Mouse (Mus musculus) thymus, postnatal 4 days (tissue): ENCODE data around the gene Olfr124.

ENCODE experiments used
- DNase-seq: peaks from one replicate; pipeline ENCODE4 v3.0.0; 2021

Olfr124 gene

DNA sequence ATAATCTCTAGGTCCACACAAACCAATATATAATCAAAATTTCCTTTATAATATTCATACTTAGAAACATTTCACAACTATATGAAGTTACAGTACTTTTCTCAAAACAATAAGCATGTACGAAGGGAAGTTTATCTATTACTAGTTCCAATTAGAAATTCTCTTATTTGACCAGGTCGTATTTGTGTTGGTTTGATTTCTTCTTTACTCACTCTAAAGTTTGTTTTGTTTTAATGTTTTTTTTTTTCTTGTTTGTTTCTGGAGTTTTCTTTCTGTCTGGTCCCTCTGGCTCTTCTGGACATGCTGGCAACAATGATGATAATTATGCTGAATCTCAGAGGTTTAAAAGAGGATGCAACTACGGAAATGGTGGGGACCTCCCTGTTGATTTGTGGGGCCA, at the start of gene Olfr124:
Gene Olfr124, plus strand, starts transcription at position 301 of the 400 bp plus-strand sequence.
- no peak for DNase-seq

- no peak for DNase-seq
Observed at GRCm38 (mm10) chr17:37768307-37768706, 31.4 kb upstream of the Olfr124 start, which contains the start of gene Olfr122. TSS of gene Olfr122 (plus strand) at chr17:37768607.

DNA sequence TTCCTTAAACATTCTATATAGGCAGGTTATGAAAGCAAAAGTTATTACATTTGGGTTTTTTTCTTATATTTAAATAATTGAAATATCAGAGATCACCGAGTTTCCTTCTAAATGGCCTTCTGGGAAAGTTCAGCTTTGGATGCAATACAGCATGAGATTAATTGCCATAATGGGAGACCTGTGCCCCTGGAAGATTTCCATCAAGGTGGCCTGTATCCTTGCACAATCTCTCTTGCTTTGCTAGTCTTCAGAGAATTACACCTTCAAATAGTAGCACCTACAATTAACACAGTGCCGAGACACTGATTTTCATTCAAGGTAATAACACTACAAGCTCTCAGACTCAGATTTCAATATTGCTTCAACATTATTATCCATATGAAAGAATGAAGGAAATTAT, 6.5 kb upstream of the Olfr124 start, which contains the start of gene Olfr123:
Gene Olfr123, plus strand, starts transcription at position 301 of the 400 bp plus-strand sequence.
- no peak for DNase-seq

DNA sequence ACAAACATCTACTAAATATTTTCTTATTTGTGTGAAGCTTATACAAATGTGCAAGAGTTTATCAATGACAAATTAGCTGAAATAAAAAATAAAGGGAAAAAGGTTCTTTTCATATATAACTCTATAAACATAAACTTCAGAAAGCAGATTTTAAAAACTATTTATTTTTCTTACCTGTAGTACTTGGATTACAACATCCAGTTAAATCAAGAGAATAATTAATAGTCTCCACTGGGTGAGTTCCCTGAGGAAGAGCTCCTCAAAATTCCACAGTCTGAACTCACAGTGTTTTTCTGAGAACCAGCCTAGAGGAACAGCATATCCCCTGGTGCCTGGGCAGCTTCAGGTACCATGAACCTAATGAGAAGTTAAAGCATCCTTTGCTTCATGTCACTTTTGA, 33.0 kb downstream of the Olfr124 start, which contains the start of gene Olfr125:
Gene Olfr125, plus strand, starts transcription at position 301 of the 400 bp plus-strand sequence.
- DNase-seq = no peak

DNA sequence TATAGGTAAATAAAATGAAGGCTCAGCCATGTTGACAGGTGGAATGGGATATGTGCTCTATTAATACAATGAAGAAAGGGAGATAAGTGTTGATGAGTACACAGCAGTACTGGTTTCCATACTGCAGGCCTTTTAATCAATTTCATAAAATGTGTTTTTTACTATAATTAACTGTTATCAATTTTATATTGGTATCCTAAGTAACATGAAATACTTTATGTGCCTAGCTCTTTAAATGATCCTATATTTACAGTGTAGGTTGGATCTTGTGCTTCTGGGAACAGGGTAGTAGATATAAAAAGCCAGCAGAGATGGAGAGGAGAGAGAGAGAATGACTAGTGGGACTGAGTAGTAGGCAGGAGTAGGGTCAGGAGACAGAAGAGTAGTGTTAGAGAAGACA, 47.5 kb downstream of the Olfr124 start, which contains the start of gene Olfr126:
Gene Olfr126, plus strand, starts transcription at position 301 of the 400 bp plus-strand sequence.
- no peak for DNase-seq
